Mouse (Mus musculus): Measurements from ENCODE around the gene Rnf38. TPM values are rescaled to one million over a fixed set of nuclear protein-coding genes. Genes with fewer than 3 reads are reported as not detected.

Rnf38 gene
- polyA plus RNA-seq, 1 experiment from 2014 or later, result 9.1 TPM

GRCm38 (mm10) chr4:44119410-44120201 is 114.0 kb downstream of the Rnf38 start:
- ATAC-seq (ENCODE audit: low read depth), result no peak
- DNase-seq, result no peak
- H3K9ac ChIP-seq, result no peak overlapping the region
- no peaks in the 10 kb centered on the region for H3K4me1 ChIP-seq (replicated peaks)
- H3K4me3 ChIP-seq (replicated peaks), result no peak overlapping the region
- H3K36me3 ChIP-seq, result 0 out of 2 replicates have a peak, but pooled peaks cover 3% of the 10 kb centered on the region
- 34% methylated on average over 9 of the region's 9 CpGs for WGBS (ENCODE audit: insufficient replicate concordance)
- no peaks in the 10 kb centered on the region for H3K27me3 ChIP-seq
- H3K9me3 ChIP-seq (replicated peaks), result no peaks in the 10 kb centered on the region
- no peak overlapping the region for H3K4me2 ChIP-seq
- H3K27ac ChIP-seq, result no peak overlapping the region

DNA sequence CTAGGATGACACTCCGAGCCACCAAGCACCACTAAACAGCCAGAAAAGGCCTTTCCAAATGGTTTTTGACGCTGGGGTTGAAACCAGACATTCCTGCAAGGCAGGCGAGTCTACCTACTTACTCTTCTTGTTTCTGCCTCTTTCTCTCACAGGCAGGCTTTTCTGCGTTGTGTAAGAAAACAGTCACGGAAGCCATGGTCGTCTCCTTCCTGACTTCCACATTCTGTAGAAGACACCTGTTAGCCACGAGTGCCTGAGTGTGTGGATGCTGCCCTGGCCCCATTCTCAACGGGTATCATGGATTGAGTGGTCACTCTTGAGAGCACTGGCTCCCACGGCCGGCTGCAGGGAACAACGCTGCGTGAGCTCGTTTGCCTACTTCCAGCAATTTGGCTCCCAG is 118.5 kb downstream of the Rnf38 start:
- Histone ChIP-seq H3K4me2 (no peak overlapping the region), H3K4me1 (replicated peaks) (no peaks in the 10 kb centered on the region; the same call in 1 of the 2 replicates), H3K9me3 (replicated peaks) (no peaks in the 10 kb centered on the region), H3K9ac (no peak overlapping the region), H3K27ac (no peak overlapping the region), H3K4me3 (replicated peaks) (no peak overlapping the region), H3K36me3 (no peaks in the 10 kb centered on the region), H3K27me3 (no peaks in the 10 kb centered on the region)
- 75% methylated on average over 13 of the region's 13 CpGs for WGBS (ENCODE audit: insufficient replicate concordance)
- DNase-seq, result no peak
- ATAC-seq (ENCODE audit: low read depth), result no peak

DNA sequence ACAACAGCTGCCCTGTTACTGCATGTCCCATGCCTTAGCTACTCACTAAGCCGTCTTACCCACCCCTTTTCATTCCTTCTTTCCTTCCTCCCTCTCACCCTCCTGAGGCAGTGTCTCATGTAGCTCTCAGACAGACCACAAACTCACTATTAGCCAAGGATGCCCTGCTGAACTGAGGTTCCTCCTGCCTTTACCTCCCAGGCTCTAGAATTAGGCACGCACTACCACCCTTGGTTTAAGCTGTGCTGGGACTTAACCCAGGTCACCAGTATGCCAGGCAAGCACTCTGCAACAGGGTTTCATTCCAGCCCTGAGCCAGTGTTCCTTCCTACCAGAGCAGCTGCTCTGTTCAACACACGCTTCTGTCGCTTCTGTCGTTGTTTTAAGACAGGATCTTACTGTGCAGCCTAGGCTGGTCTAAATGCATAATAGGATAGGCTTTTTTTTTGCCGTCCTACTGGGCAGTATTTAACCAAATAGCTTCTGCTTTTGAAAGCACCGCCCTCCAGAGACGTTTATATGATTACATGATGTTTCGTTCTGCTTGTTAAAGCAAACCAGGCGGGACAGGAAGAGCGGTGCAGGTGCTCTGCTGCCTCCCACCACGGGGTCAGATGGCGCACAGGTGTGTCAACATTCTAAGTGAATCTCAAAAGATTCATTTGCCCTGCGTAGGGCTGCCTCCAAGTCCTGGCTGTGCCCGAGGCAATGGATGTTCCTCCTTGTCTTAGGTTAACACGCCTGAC is 120.0 kb downstream of the Rnf38 start:
- no peak overlapping the region for H3K4me2 ChIP-seq
- H3K9ac ChIP-seq, result no peak overlapping the region
- no peaks in the 10 kb centered on the region for H3K9me3 ChIP-seq (replicated peaks)
- WGBS (ENCODE audit: insufficient replicate concordance), result 41% methylated on average over 16 of the region's 16 CpGs
- ATAC-seq (ENCODE audit: low read depth) (no peak), DNase-seq (no peak)
- no peaks in the 10 kb centered on the region for H3K36me3 ChIP-seq
- no peaks in the 10 kb centered on the region; the same call in 1 of the 2 replicates for H3K4me1 ChIP-seq (replicated peaks)
- no peak overlapping the region for H3K4me3 ChIP-seq (replicated peaks)
- H3K27ac ChIP-seq, result no peak overlapping the region
- no peaks in the 10 kb centered on the region for H3K27me3 ChIP-seq

DNA sequence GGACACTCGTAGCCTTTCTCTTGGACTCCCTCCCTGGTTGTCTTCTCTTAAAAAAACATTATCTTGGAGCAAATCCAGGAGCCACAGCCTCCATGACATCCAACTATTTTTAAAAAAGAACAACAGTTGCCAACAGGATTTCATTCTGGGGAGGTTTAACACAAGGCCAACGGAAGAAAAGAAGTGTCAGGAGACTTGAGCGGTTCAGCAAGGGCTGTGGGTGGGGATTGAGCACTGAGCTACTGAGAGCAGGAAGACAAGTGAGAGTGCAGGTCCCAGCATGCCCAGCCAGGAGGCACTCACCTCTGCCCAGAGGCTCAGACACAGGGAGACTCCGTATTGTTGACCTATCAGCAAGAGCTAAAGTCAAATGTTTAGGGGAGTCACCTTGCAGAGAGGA is 120.8 kb downstream of the Rnf38 start:
- Histone ChIP-seq H3K27me3 (no peaks in the 10 kb centered on the region), H3K36me3 (no peaks in the 10 kb centered on the region), H3K9me3 (replicated peaks) (no peaks in the 10 kb centered on the region), H3K4me3 (replicated peaks) (no peak overlapping the region), H3K4me2 (no peak overlapping the region), H3K4me1 (replicated peaks) (no peaks in the 10 kb centered on the region; the same call in 1 of the 2 replicates), H3K27ac (no peak overlapping the region), H3K9ac (no peak overlapping the region)
- ATAC-seq (ENCODE audit: low read depth), result no peak
- no peak for DNase-seq
- 54% methylated on average over 4 of the region's 4 CpGs for WGBS (ENCODE audit: insufficient replicate concordance)

- WGBS (ENCODE audit: insufficient replicate concordance), result 66% methylated on average over 7 of the region's 7 CpGs
- no peak overlapping the region for H3K4me2 ChIP-seq
- peaks cover 14% of the 10 kb centered on the region for H3K27me3 ChIP-seq
- ATAC-seq (ENCODE audit: low read depth) (no peak), DNase-seq (no peak)
- no peak overlapping the region for H3K27ac ChIP-seq
- H3K4me1 ChIP-seq (replicated peaks), result peaks cover 4% of the 10 kb centered on the region; the same call in 1 of the 2 replicates
- H3K4me3 ChIP-seq (replicated peaks), result no peak overlapping the region
- H3K9ac ChIP-seq, result no peak overlapping the region
- no peaks in the 10 kb centered on the region for H3K9me3 ChIP-seq (replicated peaks)
- no peaks in the 10 kb centered on the region for H3K36me3 ChIP-seq
These were observed 122.8 kb downstream of the Rnf38 start for GRCm38 (mm10) chr4:44110771-44111170.

DNA sequence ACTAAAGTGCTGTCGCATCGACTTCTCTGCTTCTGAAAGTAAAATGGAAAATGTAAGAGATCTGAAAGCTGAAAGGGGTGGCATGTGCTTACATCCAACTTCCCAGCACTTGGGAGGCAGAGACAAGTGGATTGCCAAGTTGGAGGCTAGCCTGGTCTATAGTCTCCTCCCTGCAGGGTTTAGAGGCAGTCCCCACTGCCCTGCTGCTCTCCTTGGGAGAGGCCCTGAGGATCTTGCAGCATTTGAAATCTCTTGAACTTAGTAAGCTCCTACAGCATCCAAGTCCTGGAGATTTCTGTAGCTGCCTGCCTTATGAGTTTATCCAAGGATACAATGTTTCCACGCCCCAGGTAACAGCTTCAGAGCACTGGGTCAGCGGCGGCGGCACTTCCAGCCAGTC is 125.3 kb downstream of the Rnf38 start:
- no peak overlapping the region for H3K4me3 ChIP-seq (replicated peaks)
- 90% methylated on average over 6 of the region's 6 CpGs for WGBS (ENCODE audit: insufficient replicate concordance)
- no peaks in the 10 kb centered on the region for H3K9me3 ChIP-seq (replicated peaks)
- ATAC-seq (ENCODE audit: low read depth), result no peak
- no peak overlapping the region for H3K4me2 ChIP-seq
- no peak overlapping the region for H3K27ac ChIP-seq
- H3K36me3 ChIP-seq, result no peaks in the 10 kb centered on the region
- H3K4me1 ChIP-seq (replicated peaks), result peaks cover 11% of the 10 kb centered on the region
- no peak for DNase-seq
- H3K9ac ChIP-seq, result no peak overlapping the region
- H3K27me3 ChIP-seq, result peaks cover 14% of the 10 kb centered on the region

GRCm38 (mm10) chr4:44107339-44107738 is 126.2 kb downstream of the Rnf38 start:
- ATAC-seq (ENCODE audit: low read depth), result no peak
- Histone ChIP-seq H3K9ac (no peak overlapping the region), H3K27ac (no peak overlapping the region), H3K9me3 (replicated peaks) (no peaks in the 10 kb centered on the region), H3K4me3 (replicated peaks) (no peak overlapping the region), H3K4me1 (replicated peaks) (peaks cover 11% of the 10 kb centered on the region), H3K27me3 (peaks cover 14% of the 10 kb centered on the region), H3K36me3 (no peaks in the 10 kb centered on the region), H3K4me2 (no peak overlapping the region)
- 33% methylated on average over 6 of the region's 6 CpGs for WGBS (ENCODE audit: insufficient replicate concordance)
- DNase-seq, result no peak

DNA sequence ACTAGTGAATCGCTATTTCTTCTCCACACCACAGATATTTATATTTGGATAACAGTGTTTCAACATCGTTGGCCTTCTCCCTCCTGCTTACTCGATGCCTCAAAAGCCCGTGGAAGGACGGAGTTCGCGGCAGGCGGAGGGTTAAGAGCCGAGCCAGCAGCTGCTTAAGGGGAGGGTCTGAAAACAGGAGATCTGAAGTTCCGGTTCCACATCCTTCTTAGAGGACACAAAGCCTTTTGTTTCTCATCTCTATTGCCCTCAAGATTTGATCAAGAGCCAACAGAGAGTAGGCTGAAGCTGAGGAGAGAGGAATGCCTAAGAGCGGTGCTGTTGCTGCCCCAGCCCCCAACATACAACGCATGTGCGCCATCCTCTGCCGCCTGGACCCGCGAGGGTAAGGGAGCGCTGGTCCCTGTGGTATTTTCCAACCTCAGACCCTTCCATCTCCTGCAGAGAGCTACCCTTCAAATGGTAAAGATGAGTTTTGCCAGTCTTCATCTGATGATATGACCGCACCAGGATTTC is 127.2 kb downstream of the Rnf38 start:
- Histone ChIP-seq H3K4me3 (replicated peaks) (0 out of 2 replicates have a peak overlapping the region, but pooled peaks have one; percentile 1), H3K36me3 (no peaks in the 10 kb centered on the region), H3K27ac (no peak overlapping the region), H3K27me3 (peaks cover 14% of the 10 kb centered on the region), H3K4me1 (replicated peaks) (peaks cover 11% of the 10 kb centered on the region), H3K4me2 (no peak overlapping the region; the same call in 1 of the 2 replicates), H3K9me3 (replicated peaks) (no peaks in the 10 kb centered on the region), H3K9ac (no peak overlapping the region)
- DNase-seq (no peak), ATAC-seq (ENCODE audit: low read depth) (no peak)
- WGBS (ENCODE audit: insufficient replicate concordance), result 16% methylated on average over 18 of the region's 18 CpGs

DNA sequence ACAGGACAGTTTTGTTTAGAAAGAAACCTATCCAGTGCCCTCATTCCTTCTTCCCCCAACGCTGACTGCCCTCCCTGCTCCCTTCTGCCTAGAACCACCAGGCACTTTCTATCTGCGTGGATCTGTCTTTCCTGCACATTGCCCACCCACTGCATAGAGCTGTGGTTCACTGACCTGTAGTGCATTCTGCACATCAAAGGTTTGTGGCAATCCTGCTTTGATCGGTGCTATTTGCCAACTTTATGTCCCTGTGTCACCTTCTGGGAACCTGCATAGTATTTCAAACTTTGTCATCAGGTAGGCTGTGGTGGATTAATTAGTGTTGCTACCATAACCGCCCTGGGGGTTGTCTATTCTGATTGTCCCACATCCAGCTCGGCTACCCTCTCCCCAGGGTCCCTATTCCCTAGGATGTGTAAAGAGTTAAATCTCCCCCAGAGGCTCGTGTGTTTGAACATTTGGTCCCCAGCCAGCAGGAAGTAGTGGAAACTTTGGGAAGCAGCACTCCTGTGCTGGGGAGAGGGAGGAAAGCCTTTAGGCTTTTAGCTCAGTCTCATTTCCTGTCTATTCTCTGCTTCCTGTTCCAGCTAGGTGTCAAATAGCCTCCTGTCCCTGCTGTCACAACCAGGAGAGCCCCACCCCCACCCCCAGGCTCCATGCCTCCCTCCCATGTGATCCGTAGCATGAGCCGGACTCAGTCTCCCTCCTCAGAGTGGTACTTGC is 129.2 kb downstream of the Rnf38 start:
- ATAC-seq (ENCODE audit: low read depth) (no peak), DNase-seq (no peak)
- H3K4me3 ChIP-seq (replicated peaks), result no peak overlapping the region
- H3K9ac ChIP-seq, result no peak overlapping the region
- no peaks in the 10 kb centered on the region for H3K36me3 ChIP-seq
- H3K27ac ChIP-seq, result no peak overlapping the region
- peaks cover 14% of the 10 kb centered on the region for H3K27me3 ChIP-seq
- no peak overlapping the region for H3K4me2 ChIP-seq
- 43% methylated on average over 8 of the region's 8 CpGs for WGBS (ENCODE audit: insufficient replicate concordance)
- H3K9me3 ChIP-seq (replicated peaks), result no peaks in the 10 kb centered on the region
- H3K4me1 ChIP-seq (replicated peaks), result peaks cover 11% of the 10 kb centered on the region

DNA sequence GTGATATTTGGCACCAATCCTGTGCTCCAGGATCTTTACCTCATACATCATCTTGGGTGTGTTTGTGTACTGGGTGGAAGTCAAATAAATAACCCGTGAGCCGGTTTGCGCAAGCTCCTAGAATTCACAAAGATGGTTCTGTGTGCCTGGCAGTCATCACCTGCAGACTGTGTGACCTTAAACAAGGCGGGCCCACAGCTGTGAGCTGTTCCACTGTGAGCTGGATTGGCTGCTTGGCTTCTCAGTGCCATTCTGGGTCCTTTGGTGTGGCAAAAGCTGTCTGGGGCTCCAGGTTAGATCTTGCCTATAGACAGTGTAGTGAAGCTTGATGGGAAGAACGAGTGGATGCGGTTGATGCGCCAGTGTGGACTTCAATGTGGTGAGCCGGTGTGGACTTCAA is 130.0 kb downstream of the Rnf38 start:
- Histone ChIP-seq H3K4me2 (no peak overlapping the region), H3K9ac (no peak overlapping the region), H3K27me3 (peaks cover 14% of the 10 kb centered on the region), H3K4me3 (replicated peaks) (no peak overlapping the region), H3K9me3 (replicated peaks) (no peaks in the 10 kb centered on the region), H3K27ac (no peak overlapping the region), H3K36me3 (no peaks in the 10 kb centered on the region), H3K4me1 (replicated peaks) (peaks cover 11% of the 10 kb centered on the region)
- ATAC-seq (ENCODE audit: low read depth) (no peak), DNase-seq (no peak)
- 81% methylated on average over 8 of the region's 8 CpGs for WGBS (ENCODE audit: insufficient replicate concordance)
